Mouse (Mus musculus) intestine, embryonic 14.5 days (tissue): ENCODE results near the gene Coq10b. TPM values are rescaled to one million over a fixed set of nuclear protein-coding genes. Genes with fewer than 3 reads are reported as not detected.

Source experiments
- ATAC-seq: fragments of 200-750 bp; cut with Nextera tagmentation; replicated peaks from 2 replicates; pipeline ENCODE4 v1.8.0; 2017; ENCODE audit warnings: low read depth, moderate number of reproducible peaks, moderate TSS enrichment, moderate library complexity; ENCODE audit not compliant: low FRiP score, low TSS enrichment
- DNase-seq: peaks from one replicate; pipeline ENCODE4 v3.0.0-alpha.2; 2018; ENCODE audit warnings: low spot score
- H3K27ac ChIP-seq: fragments of 300-500 bp; sonication (generic); 2 replicates; pipeline ENCODE4 v1.5.1; 2014; ENCODE audit warnings: low read depth, mild to moderate bottlenecking, control low read depth
- H3K27me3 ChIP-seq: fragments of 300-500 bp; sonication (generic); replicated peaks from 2 replicates; pipeline ENCODE4 v1.6.1; 2014; ENCODE audit warnings: low read length, control low read depth; ENCODE audit not compliant: control insufficient read depth, insufficient read depth
- H3K36me3 ChIP-seq: fragments of 300-500 bp; sonication (generic); 2 replicates; pipeline ENCODE4 v1.6.1; 2014; ENCODE audit warnings: low read length, control low read depth; ENCODE audit not compliant: control insufficient read depth, insufficient read depth
- H3K4me1 ChIP-seq: fragments of 300-500 bp; sonication (generic); replicated peaks from 2 replicates; pipeline ENCODE4 v1.6.1; 2014; ENCODE audit warnings: low read length, control low read depth, mixed read lengths; ENCODE audit not compliant: control insufficient read depth, insufficient read depth
- H3K4me2 ChIP-seq: fragments of 300-500 bp; sonication (generic); 2 replicates; pipeline ENCODE4 v1.6.1; 2014; ENCODE audit warnings: low read length
- H3K4me3 ChIP-seq: fragments of 300-500 bp; sonication (generic); 2 replicates; pipeline ENCODE4 v1.5.1; 2014; ENCODE audit warnings: low read depth, low read length, control low read depth, mixed read lengths
- H3K9ac ChIP-seq: fragments of 300-500 bp; sonication (generic); 2 replicates; pipeline ENCODE4 v1.6.1; 2014; ENCODE audit warnings: mild to moderate bottlenecking, low read length
- H3K9me3 ChIP-seq: fragments of 300-500 bp; sonication (generic); 2 replicates; pipeline ENCODE4 v1.6.1; 2016; ENCODE audit warnings: low read length, control low read depth; ENCODE audit not compliant: control insufficient read depth
- WGBS: fragments of 180-500 bp; shearing (Covaris S2); extraction: QIAGEN DNeasy Blood & Tissue Kit; methylation state at CpG from one replicate; pipeline ENCODE4 v1.1.7; 2014; 5-methylcytosine and 5-hydroxymethylcytosine counted together
- polyA plus RNA-seq: library from polyadenylated mRNA; unstranded; fragments of >200 nt; fragmentation: Nextera tagmentation; extraction: Ambion mirVana; gene quantifications from 2 replicates; pipeline ENCODE4 v1.2.1, GENCODE M21; 2014

Coq10b gene
- polyA plus RNA-seq, 1 experiment from 2014 or later = 16.2 TPM

DNA sequence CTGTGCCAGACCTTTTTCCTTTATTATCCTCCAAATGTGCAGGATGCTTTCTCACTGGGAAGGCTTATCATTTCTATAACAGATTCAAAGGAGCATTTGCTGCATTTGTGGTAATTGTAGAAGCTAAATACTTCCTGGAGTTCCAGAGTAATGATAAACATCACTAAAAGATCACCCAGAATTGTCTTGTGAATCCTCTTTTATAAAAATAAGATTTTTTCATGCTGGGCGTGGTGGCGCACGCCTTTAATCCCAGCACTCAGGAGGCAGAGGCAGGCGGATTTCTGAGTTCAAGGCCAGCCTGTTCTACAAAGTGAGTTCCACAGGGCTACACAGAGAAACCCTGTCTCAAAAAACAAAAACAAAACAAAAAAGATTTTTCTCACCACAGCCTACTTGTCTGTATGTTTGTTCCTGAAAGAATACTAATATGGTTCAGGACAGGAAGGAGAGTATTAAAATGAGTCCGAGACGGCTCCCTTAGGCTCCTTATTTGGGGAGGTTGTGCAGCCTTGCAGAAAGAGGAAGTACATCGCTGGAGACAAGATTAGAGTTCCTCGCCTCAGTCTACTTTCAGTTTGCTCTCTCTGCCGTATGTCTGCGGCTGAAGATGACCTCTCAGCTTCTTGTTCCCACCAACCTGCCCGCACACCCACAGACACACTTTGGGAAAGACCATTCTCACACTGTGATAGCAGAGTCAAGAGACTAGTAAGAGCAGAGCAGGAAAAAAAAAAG, 23.9 kb upstream of the Coq10b start:
- Histone ChIP-seq H3K9ac (no peak overlapping the region), H3K4me1 (peaks cover 6% of the 10 kb centered on the region; the same call in 1 of the 2 replicates), H3K4me2 (no peak overlapping the region), H3K9me3 (no peaks in the 10 kb centered on the region), H3K4me3 (no peak overlapping the region), H3K27ac (no peak overlapping the region), H3K27me3 (no peaks in the 10 kb centered on the region), H3K36me3 (peaks cover 6% of the 10 kb centered on the region; the same call in 1 of the 2 replicates)
- peak; percentile 45 for DNase-seq
- ATAC-seq = no peak
- WGBS = 83% methylated on average over 11 of the region's 11 CpGs

DNA sequence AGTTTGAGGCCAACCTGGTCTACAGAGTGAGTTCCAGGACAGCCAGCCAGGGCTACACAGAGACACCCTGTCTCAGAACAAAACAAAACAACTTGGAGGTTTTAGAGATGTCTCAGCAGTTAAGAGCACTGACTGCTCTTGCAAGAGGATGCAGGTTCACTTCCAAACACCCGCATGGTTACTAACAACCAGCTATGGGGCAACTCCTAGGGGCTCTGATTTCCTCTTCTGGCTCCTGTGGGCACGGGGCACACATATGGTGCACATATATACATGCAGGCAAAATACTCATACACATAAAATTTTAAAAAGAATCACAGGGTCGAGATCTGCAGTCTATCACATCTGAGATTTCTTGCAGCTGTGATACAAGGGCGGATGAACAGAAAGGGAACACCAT, 23.1 kb upstream of the Coq10b start:
- DNase-seq (peak; percentile 45), ATAC-seq (no peak)
- 70% methylated on average over 4 of the region's 4 CpGs for whole genome bisulfite sequencing
- Histone ChIP-seq H3K9ac (no peak overlapping the region), H3K27me3 (no peaks in the 10 kb centered on the region), H3K9me3 (no peaks in the 10 kb centered on the region), H3K27ac (no peak overlapping the region), H3K4me3 (no peak overlapping the region), H3K4me1 (peaks cover 6% of the 10 kb centered on the region; the same call in 1 of the 2 replicates), H3K36me3 (peaks cover 6% of the 10 kb centered on the region; the same call in 1 of the 2 replicates), H3K4me2 (no peak overlapping the region)

GRCm38 (mm10) chr1:55031026-55031779, 21.4 kb upstream of the Coq10b start:
- Histone ChIP-seq H3K27ac (no peak overlapping the region), H3K9me3 (no peaks in the 10 kb centered on the region), H3K36me3 (no peaks in the 10 kb centered on the region), H3K9ac (no peak overlapping the region), H3K27me3 (no peaks in the 10 kb centered on the region), H3K4me2 (no peak overlapping the region), H3K4me1 (no peaks in the 10 kb centered on the region), H3K4me3 (no peak overlapping the region)
- ATAC-seq (no peak), DNase-seq (no peak)

GRCm38 (mm10) chr1:55039944-55040343, 12.6 kb upstream of the Coq10b start:
- DNase-seq (no peak), ATAC-seq (no peak)
- WGBS = 92% methylated on average over 1 of the region's 1 CpGs
- Histone ChIP-seq H3K36me3 (no peaks in the 10 kb centered on the region), H3K9ac (no peak overlapping the region), H3K4me1 (no peaks in the 10 kb centered on the region), H3K9me3 (peaks cover 7% of the 10 kb centered on the region; the same call in 1 of the 2 replicates), H3K4me2 (no peak overlapping the region), H3K27ac (no peak overlapping the region), H3K4me3 (no peak overlapping the region), H3K27me3 (no peaks in the 10 kb centered on the region)

DNA sequence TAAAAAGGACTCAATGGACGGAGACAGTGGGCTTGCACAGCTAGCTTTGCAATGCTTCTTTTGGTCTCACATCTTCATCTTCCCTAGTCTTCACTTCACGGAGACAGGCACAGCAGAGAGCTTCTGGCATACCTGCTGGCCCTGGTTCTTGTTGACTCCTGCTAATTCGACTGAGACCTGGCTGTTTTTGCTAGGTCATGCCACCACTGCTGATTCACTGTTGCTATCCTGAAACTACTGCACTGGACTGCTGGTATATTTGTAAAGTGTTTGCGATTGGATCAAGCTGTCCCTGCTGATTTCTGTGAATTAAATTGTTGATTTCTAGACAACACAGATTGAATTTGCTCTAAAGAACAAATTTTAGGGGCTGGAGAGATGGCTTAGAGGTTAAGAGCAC, 10.9 kb upstream of the Coq10b start:
- 81% methylated on average over 4 of the region's 4 CpGs for WGBS
- no peaks in the 10 kb centered on the region for H3K27me3 ChIP-seq
- no peak overlapping the region for H3K27ac ChIP-seq
- no peak overlapping the region for H3K9ac ChIP-seq
- H3K36me3 ChIP-seq = no peaks in the 10 kb centered on the region
- no peaks in the 10 kb centered on the region for H3K4me1 ChIP-seq
- DNase-seq (no peak), ATAC-seq (no peak)
- no peak overlapping the region for H3K4me3 ChIP-seq
- no peak overlapping the region for H3K4me2 ChIP-seq
- peaks cover 7% of the 10 kb centered on the region; the same call in 1 of the 2 replicates for H3K9me3 ChIP-seq

GRCm38 (mm10) chr1:55042246-55042645, 10.3 kb upstream of the Coq10b start:
- WGBS = 54% methylated on average over 1 of the region's 1 CpGs
- Histone ChIP-seq H3K27me3 (no peaks in the 10 kb centered on the region), H3K9ac (no peak overlapping the region), H3K4me3 (no peak overlapping the region), H3K4me1 (no peaks in the 10 kb centered on the region), H3K4me2 (no peak overlapping the region), H3K9me3 (peaks cover 7% of the 10 kb centered on the region; the same call in 1 of the 2 replicates), H3K36me3 (no peaks in the 10 kb centered on the region), H3K27ac (no peak overlapping the region)
- DNase-seq (no peak), ATAC-seq (no peak)

GRCm38 (mm10) chr1:55043164-55043563, 9.4 kb upstream of the Coq10b start:
- WGBS = 82% methylated on average over 3 of the region's 3 CpGs
- DNase-seq (no peak), ATAC-seq (no peak)
- Histone ChIP-seq H3K4me1 (no peaks in the 10 kb centered on the region), H3K27me3 (no peaks in the 10 kb centered on the region), H3K27ac (no peak overlapping the region), H3K4me2 (no peak overlapping the region), H3K36me3 (no peaks in the 10 kb centered on the region), H3K9me3 (peaks cover 7% of the 10 kb centered on the region; the same call in 1 of the 2 replicates), H3K9ac (no peak overlapping the region), H3K4me3 (no peak overlapping the region)

DNA sequence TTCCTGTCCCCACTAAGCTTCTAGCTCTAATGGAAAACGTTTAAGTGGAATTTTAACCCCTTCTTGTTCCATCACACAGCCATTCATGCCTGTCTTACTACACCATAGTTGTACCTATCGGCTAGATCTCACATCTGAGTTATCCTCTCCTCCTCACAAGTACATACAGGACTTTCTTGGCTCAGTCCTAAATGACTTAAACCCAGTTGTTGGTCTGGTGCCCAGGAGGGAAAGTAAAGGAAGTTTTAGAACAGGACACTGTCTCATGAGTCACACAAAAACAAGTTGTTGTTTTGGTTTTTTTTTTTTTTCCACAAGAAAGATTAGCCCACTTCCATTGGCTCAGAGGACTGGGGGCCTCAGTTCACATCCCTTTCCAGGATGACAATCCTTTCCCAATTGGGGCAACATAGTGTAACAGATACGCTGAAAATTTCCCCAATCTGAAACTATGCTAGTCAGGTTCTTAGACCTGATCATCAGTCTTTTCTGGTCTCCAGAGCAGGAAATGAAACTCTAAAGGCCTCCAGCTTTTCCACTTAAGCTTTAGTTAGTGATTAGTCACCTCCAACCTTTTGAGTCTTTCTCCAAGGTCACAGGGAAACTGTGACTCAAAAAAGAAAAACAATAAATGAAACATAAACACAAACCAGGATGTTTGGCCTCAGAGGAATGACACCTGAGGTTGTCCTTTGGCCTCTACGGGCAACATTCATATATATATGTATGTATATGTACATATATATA, 3.6 kb upstream of the Coq10b start:
- no peaks in the 10 kb centered on the region for H3K27me3 ChIP-seq

More for the DNA sequence above, 3.6 kb upstream of the Coq10b start:
- Histone ChIP-seq H3K4me2 (no peak overlapping the region), H3K9ac (no peak overlapping the region), H3K4me1 (peaks cover 9% of the 10 kb centered on the region; the same call in 1 of the 2 replicates), H3K27ac (no peak overlapping the region), H3K4me3 (no peak overlapping the region), H3K9me3 (no peaks in the 10 kb centered on the region), H3K36me3 (no peaks in the 10 kb centered on the region)
- no peak for ATAC-seq
- no peak for DNase-seq
- 68% methylated on average over 4 of the region's 4 CpGs for WGBS
